Comparison of ENCODE assay signal across 9 mouse cellular contexts in the genomic region with DNA sequence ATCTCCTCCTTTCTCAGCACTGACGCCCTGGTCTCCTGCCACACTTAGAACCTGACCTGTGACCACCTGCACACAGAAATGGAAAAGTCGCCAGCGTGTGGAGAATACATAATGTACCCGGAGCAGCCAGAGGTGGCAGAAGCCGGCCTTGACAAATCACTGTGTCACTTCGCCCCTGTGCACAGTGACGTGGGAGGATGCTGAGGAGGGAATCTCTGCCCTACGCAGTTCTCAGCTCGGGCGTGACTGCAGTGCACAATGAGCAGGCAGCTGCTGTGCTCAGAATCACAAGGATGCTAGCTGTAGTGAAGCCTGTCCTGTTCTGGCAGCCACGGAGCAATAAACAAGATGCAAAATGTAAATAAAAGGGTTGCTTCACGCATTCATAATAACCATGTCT.
DNase-seq lines count a peak whose midpoint lies in the region; ATAC-seq and TF ChIP-seq lines count a peak whose summit lies in the region.
"Had no signal": no experiment of that assay in that cellular context is flagged by ENCODE, and none has a peak within 500 bp of the region (broad histone marks: within the 10 kb centered on the region; RNA-seq: fewer than 3 reads in every experiment).

No protein-coding gene starts in this region.

- H3K9ac ChIP-seq in kidney, postnatal 0 days (ENCODE audit: low read depth, low read length): no peak overlapping the region

- no peak for TF ChIP-seq CTCF in kidney, postnatal 0 days (IDR thresholded peaks at IDR 0.05; ENCODE audit: low read depth)

- H3K4me1 ChIP-seq in kidney, postnatal 0 days (replicated peaks; ENCODE audit: insufficient read depth, low read length): no peaks in the 10 kb centered on the region

- H3K36me3 ChIP-seq in kidney, postnatal 0 days (ENCODE audit: insufficient read depth, low read length): no peaks in the 10 kb centered on the region

- no peaks in the 10 kb centered on the region for H3K9me3 ChIP-seq in kidney, postnatal 0 days (replicated peaks; ENCODE audit: low read length)

- no peak overlapping the region for H3K4me2 ChIP-seq in kidney, postnatal 0 days (ENCODE audit: low read length)

- H3K27me3 ChIP-seq in kidney, postnatal 0 days (ENCODE audit: insufficient read depth, low read length): no peaks in the 10 kb centered on the region

- peak; percentile 65 for ATAC-seq in kidney, postnatal 0 days (replicated peaks; ENCODE audit: low FRiP score, low read depth)
- ATAC-seq: intestine, embryonic 16.5 days had no signal

- H3K4me3 ChIP-seq in kidney, postnatal 0 days (replicated peaks; ENCODE audit: low read depth, low read length): no peak overlapping the region

- 41% methylated on average over 12 of the region's 12 CpGs for WGBS in kidney, postnatal 0 days

- peak; percentile 4 for DNase-seq in kidney, postnatal 0 days (ENCODE audit: low spot score)
- no peak for DNase-seq in kidney, postnatal 36 days
- DNase-seq in frontal cortex, postnatal 10 days (ENCODE audit: low spot score in 2 of 2): peak; percentile 10 to 19
- peak; percentile 47 to 49 for DNase-seq in left cerebral cortex, postnatal 14 days (ENCODE audit: low spot score in 2 of 2)
- peak; percentile 26 for DNase-seq in right cerebral cortex, postnatal 14 days
- DNase-seq in urinary bladder, adult 18-20 months (ENCODE audit: low spot score in 2 of 2): no peak
- DNase-seq in spleen, adult 18-20 months: no peak
- DNase-seq in urinary bladder, postnatal 36 days (ENCODE audit: low spot score in 2 of 2): no peak

- no peak overlapping the region for H3K27ac ChIP-seq in kidney, postnatal 0 days

- intact Hi-C loops in left cerebral cortex, postnatal 14 days (cut with DNase I): no loop called here

Comparison
In these comparisons a context has a peak if more than half of its experiments do, and no peak if none do; other contexts are left out.
1. DNase-seq: peak in kidney, postnatal 0 days (single experiment), frontal cortex, postnatal 10 days (2 of 2), left cerebral cortex, postnatal 14 days (2 of 2) and right cerebral cortex, postnatal 14 days (single experiment); none in kidney, postnatal 36 days (0 of 2), urinary bladder, adult 18-20 months (0 of 2), spleen, adult 18-20 months (0 of 2) and urinary bladder, postnatal 36 days (0 of 2).